Mouse (Mus musculus): ENCODE results near the gene Sh3gl2. TPM values are rescaled to one million over a fixed set of nuclear protein-coding genes. Genes with fewer than 3 reads are reported as not detected.

Gene Sh3gl2
- polyA plus RNA-seq, 1 experiment from 2014 or later = 63.2 TPM

DNA sequence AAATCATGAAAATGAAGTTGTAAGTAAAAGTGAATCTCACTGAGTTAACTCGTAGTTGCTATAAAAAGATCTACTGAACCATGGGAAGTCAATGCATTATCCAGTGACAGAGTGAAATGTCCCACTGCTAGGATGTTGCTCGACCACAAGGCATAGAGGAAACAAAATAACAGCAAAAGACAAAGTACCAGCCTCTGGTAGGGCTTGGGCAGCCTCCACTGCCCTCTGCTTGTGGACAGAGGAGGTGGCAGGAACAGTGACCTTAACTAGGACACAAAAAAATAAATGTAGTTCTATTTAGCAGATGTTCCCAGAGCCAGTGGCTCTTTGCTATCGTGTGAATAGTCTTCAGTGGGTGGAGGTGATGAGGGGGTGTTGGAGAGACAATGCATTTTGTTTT is 68.5 kb downstream of the Sh3gl2 start:
- no peaks in the 10 kb centered on the region for H3K36me3 ChIP-seq
- no peaks in the 10 kb centered on the region for H3K27me3 ChIP-seq
- peaks cover 16% of the 10 kb centered on the region for H3K4me1 ChIP-seq (replicated peaks)
- 73% methylated on average over 3 of the region's 3 CpGs for WGBS
- H3K9ac ChIP-seq = no peak overlapping the region
- H3K27ac ChIP-seq = no peak overlapping the region
- no peak for ATAC-seq (ENCODE audit: low FRiP score)
- H3K4me3 ChIP-seq = no peak overlapping the region
- no peaks in the 10 kb centered on the region for H3K9me3 ChIP-seq
- H3K4me2 ChIP-seq = no peak overlapping the region

DNA sequence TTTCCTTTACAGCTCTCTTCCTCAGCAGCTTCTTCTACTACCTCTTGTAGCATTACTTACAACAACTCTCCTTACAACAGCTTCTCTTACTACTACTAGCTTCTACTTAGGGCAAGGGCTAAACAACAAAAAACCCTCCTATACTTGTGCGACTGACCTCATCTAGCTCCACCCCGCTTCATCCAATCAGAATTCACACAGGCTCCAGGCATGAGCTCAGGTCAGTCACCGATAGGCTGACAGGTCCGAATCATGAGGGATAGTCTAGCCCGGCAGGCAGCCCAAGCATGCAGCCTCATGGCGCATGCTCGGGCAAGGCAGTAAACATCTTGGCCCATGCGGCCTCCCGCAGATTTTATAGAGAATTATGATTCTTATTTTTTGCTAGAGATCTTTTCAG is 78.2 kb downstream of the Sh3gl2 start:
- no peak overlapping the region for H3K4me2 ChIP-seq
- no peak for ATAC-seq (ENCODE audit: low FRiP score)
- no peaks in the 10 kb centered on the region for H3K4me1 ChIP-seq (replicated peaks)
- WGBS = 95% methylated on average over 9 of the region's 9 CpGs
- no peak overlapping the region for H3K9ac ChIP-seq
- H3K27ac ChIP-seq = 0 out of 2 replicates have a peak overlapping the region, but pooled peaks have one; percentile 23
- no peak overlapping the region for H3K4me3 ChIP-seq
- H3K36me3 ChIP-seq = no peaks in the 10 kb centered on the region
- no peaks in the 10 kb centered on the region for H3K27me3 ChIP-seq
- no peaks in the 10 kb centered on the region for H3K9me3 ChIP-seq

DNA sequence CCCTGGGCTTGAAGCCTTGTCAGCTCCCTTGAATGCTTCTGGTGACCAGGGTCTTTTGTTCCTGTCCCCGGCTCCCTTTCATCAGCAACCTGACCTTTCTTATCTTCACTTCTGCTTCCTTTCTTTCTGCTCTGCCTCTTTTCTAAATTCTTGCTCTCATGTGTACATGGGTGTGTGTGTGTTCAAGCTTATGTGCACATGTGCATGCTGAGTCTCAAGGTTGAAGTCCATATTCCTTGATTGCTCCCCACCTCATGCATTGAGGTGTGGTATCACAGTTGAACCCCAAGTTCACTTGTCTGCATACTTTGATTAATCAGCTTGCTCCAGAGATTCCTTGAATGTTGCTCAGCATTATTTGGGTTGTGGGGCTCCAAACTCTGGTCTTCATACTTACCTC is 85.1 kb downstream of the Sh3gl2 start:
- H3K9me3 ChIP-seq = no peaks in the 10 kb centered on the region
- no peak overlapping the region for H3K4me2 ChIP-seq
- WGBS = 63% methylated on average over 1 of the region's 1 CpGs
- no peak for ATAC-seq (ENCODE audit: low FRiP score)
- H3K4me3 ChIP-seq = no peak overlapping the region
- no peaks in the 10 kb centered on the region for H3K4me1 ChIP-seq (replicated peaks)
- no peak overlapping the region for H3K9ac ChIP-seq
- no peak overlapping the region for H3K27ac ChIP-seq
- no peaks in the 10 kb centered on the region for H3K36me3 ChIP-seq
- H3K27me3 ChIP-seq = no peaks in the 10 kb centered on the region

DNA sequence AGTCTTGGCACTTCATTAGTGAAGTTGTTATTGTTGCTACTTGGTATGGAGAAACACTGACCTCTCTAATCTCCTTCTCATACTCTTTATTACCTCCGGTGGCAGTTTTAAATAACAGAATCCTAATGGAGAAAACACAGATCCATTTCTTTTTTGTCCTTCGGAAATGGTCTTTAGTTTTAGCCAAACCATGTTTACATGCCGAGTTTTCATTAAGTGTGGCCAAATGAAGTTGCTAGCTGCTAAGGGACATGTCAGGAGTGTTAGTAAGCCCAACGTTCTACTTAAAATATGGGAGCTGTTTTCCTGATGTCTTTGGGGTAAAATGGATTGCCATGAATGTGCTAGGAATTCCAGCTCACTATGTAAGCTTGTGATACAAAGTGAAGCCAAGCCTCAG is 86.4 kb downstream of the Sh3gl2 start:
- ATAC-seq (ENCODE audit: low FRiP score) = no peak

DNA sequence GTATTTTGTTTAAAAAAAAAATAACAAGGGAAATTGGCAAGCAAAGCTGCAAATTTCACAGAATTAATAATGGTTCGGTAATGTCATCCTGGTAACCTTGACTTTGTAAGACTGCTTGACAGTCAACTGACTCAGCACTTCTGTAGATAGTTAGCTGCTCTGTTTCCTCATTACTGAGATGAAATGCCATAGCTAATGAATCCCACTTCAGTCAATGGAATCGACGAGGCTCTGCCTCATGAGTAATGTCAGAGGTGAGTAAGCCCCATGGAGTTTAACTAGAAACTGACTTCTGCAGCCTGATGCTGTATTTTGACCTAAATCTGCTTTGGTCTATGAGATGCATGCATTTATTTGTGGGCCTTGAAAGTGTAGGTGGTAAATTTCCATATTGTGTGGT is 88.4 kb downstream of the Sh3gl2 start:
- Histone ChIP-seq H3K9ac (no peak overlapping the region), H3K4me3 (no peak overlapping the region), H3K27ac (no peak overlapping the region), H3K4me1 (replicated peaks) (no peaks in the 10 kb centered on the region), H3K27me3 (no peaks in the 10 kb centered on the region), H3K36me3 (no peaks in the 10 kb centered on the region), H3K9me3 (no peaks in the 10 kb centered on the region), H3K4me2 (no peak overlapping the region)
- 70% methylated on average over 3 of the region's 3 CpGs for WGBS
- ATAC-seq (ENCODE audit: low FRiP score) = no peak

More for the DNA sequence above, 86.4 kb downstream of the Sh3gl2 start:
- H3K9me3 ChIP-seq = no peaks in the 10 kb centered on the region
- no peaks in the 10 kb centered on the region for H3K27me3 ChIP-seq
- H3K4me2 ChIP-seq = no peak overlapping the region
- H3K36me3 ChIP-seq = no peaks in the 10 kb centered on the region
- no peak overlapping the region for H3K27ac ChIP-seq
- H3K4me1 ChIP-seq (replicated peaks) = no peaks in the 10 kb centered on the region
- 83% methylated on average over 4 of the region's 4 CpGs for WGBS
- H3K4me3 ChIP-seq = no peak overlapping the region
- no peak overlapping the region for H3K9ac ChIP-seq

DNA sequence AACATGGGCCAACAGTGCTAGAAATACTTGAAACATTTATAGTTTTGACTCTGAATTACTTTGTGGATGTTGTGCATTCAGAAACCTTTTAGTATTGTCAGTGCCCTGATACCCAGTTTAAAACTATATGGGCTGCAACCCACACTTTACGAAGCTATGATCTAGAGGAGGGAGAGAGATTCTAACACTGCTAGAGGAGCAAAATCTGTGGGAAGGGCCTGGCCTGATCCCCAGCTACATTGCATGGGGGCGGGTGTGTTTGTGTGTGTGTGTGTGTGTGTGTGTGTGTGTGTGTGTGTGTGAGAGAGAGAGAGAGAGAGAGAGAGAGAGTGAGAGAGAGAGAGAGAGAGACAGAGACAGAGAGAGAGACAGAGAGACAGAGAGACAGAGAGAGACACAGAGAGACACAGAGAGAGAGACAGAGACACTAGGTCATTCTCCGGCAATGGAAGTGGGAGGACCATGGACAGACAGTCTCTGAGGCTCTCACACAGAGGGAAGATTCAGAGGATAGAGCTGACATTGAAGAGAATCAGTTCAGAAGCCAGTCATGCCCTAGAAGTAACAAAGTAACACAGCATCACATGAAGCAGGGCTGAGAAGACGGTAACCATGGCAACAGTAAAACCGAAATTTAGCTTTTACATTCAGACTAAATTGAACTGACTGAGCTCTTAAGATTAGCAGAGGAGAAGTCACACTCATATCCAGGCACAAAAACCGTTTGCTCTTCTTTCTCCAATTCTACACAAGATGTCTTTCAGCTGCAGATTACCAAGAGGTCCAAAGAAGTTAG is 95.9 kb downstream of the Sh3gl2 start:
- ATAC-seq (ENCODE audit: low FRiP score) = 0 out of 2 replicates have a peak, but pooled peaks have one; percentile 34
- Histone ChIP-seq H3K36me3 (no peaks in the 10 kb centered on the region), H3K27me3 (no peaks in the 10 kb centered on the region), H3K4me3 (no peak overlapping the region), H3K27ac (no peak overlapping the region), H3K9me3 (no peaks in the 10 kb centered on the region), H3K4me2 (no peak overlapping the region), H3K9ac (no peak overlapping the region), H3K4me1 (replicated peaks) (no peaks in the 10 kb centered on the region)
- 82% methylated on average over 6 of the region's 6 CpGs for WGBS

DNA sequence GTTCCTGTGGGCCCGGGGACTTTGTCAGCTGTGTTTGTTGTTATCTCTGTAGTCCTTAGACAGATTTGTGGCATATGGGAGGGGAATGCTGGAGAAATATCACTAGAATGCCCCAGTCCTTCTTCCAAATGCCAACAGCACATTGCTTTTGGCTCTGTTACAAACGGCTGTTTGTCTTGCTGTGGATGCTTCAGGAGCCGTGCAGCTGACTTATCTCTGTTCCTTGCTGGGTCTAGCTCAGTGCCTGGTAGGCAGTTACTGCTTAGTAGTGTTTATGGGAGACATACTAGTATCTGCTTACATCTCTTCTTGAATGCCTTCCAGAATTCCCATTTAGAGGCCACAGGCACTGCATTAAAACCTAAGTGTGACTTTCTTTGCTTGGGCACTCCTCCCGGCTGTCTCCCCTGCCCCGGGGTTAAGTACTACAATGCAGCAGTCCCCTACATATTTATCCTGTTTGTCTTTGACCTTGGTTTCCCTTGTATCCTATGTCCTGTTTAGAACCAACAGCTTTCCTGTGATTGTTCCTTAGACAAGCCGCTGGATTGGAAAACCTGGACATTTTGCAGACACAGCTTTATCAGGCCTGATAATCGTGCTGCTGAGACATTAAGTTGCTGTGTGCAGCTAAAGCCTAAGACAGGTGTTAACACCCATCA is 101.1 kb downstream of the Sh3gl2 start:
- Histone ChIP-seq H3K27ac (no peak overlapping the region), H3K4me1 (replicated peaks) (no peaks in the 10 kb centered on the region; the same call in 1 of the 2 replicates), H3K36me3 (no peaks in the 10 kb centered on the region), H3K9me3 (no peaks in the 10 kb centered on the region), H3K4me3 (no peak overlapping the region), H3K27me3 (no peaks in the 10 kb centered on the region), H3K4me2 (no peak overlapping the region), H3K9ac (no peak overlapping the region)
- ATAC-seq (ENCODE audit: low FRiP score) = no peak
- WGBS = 81% methylated on average over 7 of the region's 7 CpGs

DNA sequence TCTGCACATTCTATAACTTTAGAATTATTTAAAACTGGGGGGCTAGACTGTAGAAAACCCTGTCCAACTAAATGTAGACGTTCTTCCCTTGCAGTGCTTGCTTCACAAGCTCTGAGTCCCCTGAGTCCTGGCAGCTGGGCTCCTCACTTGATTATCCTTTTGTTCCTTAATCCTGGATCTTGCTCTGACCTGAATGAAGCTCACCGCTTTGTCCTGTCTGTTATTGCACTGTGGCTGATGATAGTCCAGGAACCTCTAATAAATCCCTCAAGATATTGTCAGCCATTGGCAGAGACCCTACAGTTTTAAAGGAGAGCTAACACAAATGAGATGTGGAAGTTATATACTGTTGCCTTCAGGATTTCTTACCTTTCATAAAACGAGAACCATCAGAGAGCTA is 114.2 kb downstream of the Sh3gl2 start:
- no peak for ATAC-seq (ENCODE audit: low FRiP score)
- Histone ChIP-seq H3K36me3 (no peaks in the 10 kb centered on the region), H3K4me3 (no peak overlapping the region), H3K4me2 (no peak overlapping the region), H3K27ac (no peak overlapping the region), H3K9ac (no peak overlapping the region), H3K27me3 (no peaks in the 10 kb centered on the region), H3K9me3 (no peaks in the 10 kb centered on the region), H3K4me1 (replicated peaks) (peaks cover 7% of the 10 kb centered on the region)
- WGBS = 46% methylated on average over 3 of the region's 3 CpGs

DNA sequence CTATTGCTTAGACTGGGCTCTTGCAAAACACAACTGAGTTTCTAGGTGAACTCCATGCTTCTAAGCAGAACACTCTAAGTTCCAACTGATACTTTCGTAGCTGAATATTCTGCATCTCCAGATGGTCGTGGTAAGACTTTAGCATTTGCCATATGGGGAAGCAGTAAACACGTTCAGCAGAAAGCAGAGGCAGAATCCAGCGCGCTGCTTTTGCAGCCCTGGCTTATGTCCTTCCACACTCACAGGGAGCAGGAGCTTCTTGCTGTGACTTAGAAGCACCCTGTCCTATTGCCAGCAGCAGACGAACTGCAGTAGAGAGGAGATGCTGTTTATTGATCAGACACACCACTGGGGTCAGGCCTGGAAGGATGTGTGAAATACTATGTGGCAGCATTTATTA is 120.5 kb downstream of the Sh3gl2 start:
- Histone ChIP-seq H3K9ac (no peak overlapping the region), H3K4me1 (replicated peaks) (no peaks in the 10 kb centered on the region), H3K27ac (0 out of 2 replicates have a peak overlapping the region, but pooled peaks have one; percentile 3), H3K4me3 (no peak overlapping the region), H3K36me3 (no peaks in the 10 kb centered on the region), H3K27me3 (no peaks in the 10 kb centered on the region), H3K4me2 (no peak overlapping the region), H3K9me3 (no peaks in the 10 kb centered on the region)
- WGBS = 84% methylated on average over 6 of the region's 6 CpGs
- ATAC-seq (ENCODE audit: low FRiP score) = no peak

DNA sequence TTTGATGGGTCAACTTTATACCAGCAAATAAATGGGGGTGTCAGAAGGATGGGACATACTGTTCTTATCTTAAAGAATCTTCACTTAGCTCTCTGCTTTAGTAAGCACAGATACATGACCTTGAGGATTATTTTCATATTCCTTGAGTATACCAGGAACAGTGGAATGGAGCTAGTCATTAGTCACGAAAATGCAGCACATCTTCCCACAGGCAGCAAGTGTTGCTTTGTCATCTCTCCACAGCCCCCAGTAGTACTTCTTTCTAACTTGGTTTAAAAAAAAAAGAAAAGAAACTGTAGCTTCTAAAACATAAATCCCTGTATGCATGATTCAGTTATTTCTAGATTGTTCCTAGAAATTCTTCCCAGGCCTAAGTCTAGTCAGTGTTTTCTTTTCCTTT is 121.1 kb downstream of the Sh3gl2 start:
- no peak overlapping the region for H3K4me3 ChIP-seq
- 0 out of 2 replicates have a peak overlapping the region, but pooled peaks have one; percentile 3 for H3K27ac ChIP-seq
- no peaks in the 10 kb centered on the region for H3K36me3 ChIP-seq
- no peak for ATAC-seq (ENCODE audit: low FRiP score)
- no peaks in the 10 kb centered on the region for H3K9me3 ChIP-seq
- H3K4me1 ChIP-seq (replicated peaks) = no peaks in the 10 kb centered on the region
- H3K9ac ChIP-seq = no peak overlapping the region
- WGBS = 88% methylated on average over 1 of the region's 1 CpGs
- no peaks in the 10 kb centered on the region for H3K27me3 ChIP-seq
- no peak overlapping the region for H3K4me2 ChIP-seq

DNA sequence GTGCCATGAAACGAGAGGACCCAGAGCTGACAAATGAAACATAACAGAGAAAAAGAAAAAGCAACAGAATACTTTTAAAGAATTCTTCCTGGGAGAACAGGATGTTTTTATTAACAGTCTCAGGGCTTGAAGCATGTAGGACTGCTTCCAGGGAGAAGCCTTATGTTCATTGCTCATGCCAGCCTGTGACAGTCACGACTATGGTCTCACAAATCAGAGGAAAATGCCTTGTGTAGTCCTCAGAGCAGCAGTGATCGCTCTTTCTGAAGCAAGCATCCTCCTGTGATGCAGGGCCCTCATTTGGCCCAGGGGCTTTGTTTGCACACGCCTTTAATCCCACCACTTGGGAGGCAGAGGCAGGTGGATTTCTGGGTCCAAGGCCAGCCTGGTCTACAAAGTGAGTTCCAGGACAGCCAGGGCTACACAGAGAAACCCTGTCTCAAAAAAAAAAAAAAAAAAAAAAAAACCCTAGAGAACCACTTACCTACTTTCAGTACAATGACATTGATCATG is 129.8 kb downstream of the Sh3gl2 start:
- Histone ChIP-seq H3K4me1 (replicated peaks) (no peaks in the 10 kb centered on the region), H3K36me3 (no peaks in the 10 kb centered on the region)
- 84% methylated on average over 4 of the region's 4 CpGs for WGBS

DNA sequence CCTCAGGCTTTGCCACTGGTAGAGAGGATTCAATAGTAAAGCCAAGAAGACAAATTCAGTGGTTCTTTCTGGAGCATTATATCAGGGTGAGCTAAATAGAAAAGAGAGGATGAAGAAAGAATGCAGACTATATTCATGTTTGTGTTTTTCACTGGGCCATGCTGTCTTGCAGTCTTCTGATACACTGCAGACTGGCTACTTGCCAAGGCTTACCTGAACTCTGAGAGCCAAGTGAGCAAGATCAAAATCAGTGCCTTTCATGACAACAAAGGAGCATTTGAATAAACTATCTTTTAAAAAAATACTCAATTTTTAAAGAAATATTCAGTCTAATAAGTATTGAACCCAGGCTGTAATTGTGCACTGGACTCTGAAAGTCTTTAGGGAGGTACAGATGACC is 131.4 kb downstream of the Sh3gl2 start:
- no peaks in the 10 kb centered on the region for H3K27me3 ChIP-seq
- H3K4me1 ChIP-seq (replicated peaks) = no peaks in the 10 kb centered on the region
- H3K4me2 ChIP-seq = no peak overlapping the region
- H3K9me3 ChIP-seq = no peaks in the 10 kb centered on the region
- H3K27ac ChIP-seq = no peak overlapping the region
- no peak for ATAC-seq (ENCODE audit: low FRiP score)
- no peak overlapping the region for H3K9ac ChIP-seq
- no peak overlapping the region for H3K4me3 ChIP-seq
- no peaks in the 10 kb centered on the region for H3K36me3 ChIP-seq

More for the DNA sequence above, 129.8 kb downstream of the Sh3gl2 start:
- H3K4me3 ChIP-seq = no peak overlapping the region
- no peak overlapping the region for H3K4me2 ChIP-seq
- no peaks in the 10 kb centered on the region for H3K9me3 ChIP-seq
- H3K9ac ChIP-seq = no peak overlapping the region
- H3K27ac ChIP-seq = no peak overlapping the region
- no peak for ATAC-seq (ENCODE audit: low FRiP score)
- no peaks in the 10 kb centered on the region for H3K27me3 ChIP-seq

DNA sequence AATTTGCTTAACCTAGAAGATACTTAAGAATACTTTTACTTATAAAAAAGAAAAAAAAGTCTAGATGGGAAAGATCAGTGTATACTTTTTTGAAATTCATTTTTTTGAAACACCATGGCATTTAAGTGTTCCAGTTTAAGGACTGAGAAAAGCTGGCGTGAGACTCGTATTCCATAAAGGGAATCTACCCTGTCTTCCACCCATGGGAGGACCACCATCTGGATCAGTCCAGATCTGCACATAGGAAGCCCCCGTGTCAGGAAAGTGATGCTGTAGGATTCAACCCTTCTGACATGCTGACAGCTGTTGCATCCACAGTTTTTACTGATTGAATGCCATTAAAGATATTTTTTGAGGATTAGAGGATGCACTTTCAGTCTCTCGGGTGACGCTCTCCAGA is 134.2 kb downstream of the Sh3gl2 start:
- H3K27ac ChIP-seq = no peak overlapping the region
- no peak for ATAC-seq (ENCODE audit: low FRiP score)
- H3K9me3 ChIP-seq = no peaks in the 10 kb centered on the region
- 92% methylated on average over 5 of the region's 5 CpGs for WGBS
- no peak overlapping the region for H3K4me3 ChIP-seq
- H3K4me2 ChIP-seq = no peak overlapping the region
- no peaks in the 10 kb centered on the region for H3K27me3 ChIP-seq
- H3K36me3 ChIP-seq = no peaks in the 10 kb centered on the region
- no peaks in the 10 kb centered on the region for H3K4me1 ChIP-seq (replicated peaks)
- no peak overlapping the region for H3K9ac ChIP-seq
